Mouse (Mus musculus): Measurements from ENCODE around the gene Prkag2.

Prkag2 gene

DNA sequence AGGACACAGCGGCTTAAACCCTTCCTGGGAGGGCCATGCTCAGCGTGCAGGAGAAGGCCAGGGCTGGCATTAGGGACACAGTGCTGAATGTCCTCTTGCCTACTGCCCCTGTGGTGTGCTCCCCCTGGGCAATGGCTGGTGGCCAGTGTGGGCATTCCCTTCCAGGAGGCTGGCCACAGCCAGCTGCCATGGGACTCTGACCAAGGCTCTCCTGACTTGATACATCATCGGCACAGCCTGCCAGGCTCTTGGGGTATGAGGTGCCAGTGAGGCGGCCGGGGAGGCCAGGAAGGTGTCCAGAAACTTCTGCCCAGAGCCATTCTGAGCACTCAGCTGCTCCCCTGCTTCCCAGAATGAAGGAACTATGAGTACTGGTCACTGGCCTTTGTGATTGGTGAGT, 139.7 kb downstream of the Prkag2 start:
- no peak for DNase-seq

DNA sequence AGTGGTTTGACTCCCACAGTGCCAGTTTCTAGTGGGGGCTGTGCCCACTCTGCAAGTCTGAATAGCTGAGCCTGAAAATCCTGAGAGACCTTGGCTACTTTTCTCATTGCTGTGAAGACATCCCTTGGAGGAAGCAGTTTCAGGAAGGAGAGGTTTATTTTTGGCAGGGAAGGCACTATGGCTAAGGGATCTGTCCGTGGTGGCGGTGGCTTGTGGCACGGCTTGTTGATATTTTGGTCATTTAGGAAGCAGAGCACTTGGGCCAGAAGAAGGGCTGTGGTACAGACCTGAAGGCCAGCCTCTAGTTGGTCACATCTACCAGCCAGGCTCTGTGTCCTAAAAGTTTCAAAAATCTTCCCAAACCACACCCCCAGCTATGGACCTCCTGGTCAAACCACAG, 140.7 kb downstream of the Prkag2 start:
- no peak for DNase-seq

DNA sequence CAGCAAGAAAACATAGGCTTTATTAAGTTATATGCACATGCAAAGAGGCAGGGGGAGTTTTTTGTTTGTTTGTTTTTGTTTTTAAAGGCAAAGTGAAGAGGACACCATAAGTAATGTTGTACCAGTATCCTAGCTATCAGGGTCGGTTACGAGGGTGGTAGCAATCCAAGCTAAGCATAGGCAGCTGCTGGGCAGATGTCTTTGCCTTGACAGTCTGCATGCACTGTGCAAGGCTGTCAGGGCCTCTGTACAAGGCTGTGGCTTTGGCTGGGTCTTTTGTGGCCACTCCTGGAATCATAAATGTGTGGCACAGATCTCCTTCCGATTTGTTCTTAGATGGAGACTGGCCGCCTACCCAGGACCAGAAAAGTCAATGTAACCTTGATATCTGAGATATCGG, 141.8 kb downstream of the Prkag2 start:
- no peak for DNase-seq

DNA sequence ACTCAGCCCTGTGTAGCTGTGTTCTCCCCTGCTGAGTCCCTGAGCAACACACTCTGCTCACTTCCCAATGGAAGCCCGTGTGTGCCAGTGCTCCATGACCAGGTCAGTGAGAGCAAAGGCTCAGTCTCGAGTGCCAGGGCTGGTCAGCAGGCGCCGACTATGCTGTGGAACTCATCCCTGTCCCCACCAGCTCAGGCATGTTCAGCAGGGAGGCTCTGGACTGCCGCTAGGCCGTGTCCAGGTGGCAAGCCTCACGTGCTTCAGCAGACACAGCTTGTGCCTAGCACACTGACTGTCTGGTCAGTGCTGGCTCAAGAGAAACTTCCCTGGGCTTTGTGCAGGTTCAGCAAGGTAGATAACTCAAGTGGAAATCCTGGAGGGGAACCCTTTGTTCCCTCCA, 143.6 kb downstream of the Prkag2 start:
- no peak for DNase-seq

DNA sequence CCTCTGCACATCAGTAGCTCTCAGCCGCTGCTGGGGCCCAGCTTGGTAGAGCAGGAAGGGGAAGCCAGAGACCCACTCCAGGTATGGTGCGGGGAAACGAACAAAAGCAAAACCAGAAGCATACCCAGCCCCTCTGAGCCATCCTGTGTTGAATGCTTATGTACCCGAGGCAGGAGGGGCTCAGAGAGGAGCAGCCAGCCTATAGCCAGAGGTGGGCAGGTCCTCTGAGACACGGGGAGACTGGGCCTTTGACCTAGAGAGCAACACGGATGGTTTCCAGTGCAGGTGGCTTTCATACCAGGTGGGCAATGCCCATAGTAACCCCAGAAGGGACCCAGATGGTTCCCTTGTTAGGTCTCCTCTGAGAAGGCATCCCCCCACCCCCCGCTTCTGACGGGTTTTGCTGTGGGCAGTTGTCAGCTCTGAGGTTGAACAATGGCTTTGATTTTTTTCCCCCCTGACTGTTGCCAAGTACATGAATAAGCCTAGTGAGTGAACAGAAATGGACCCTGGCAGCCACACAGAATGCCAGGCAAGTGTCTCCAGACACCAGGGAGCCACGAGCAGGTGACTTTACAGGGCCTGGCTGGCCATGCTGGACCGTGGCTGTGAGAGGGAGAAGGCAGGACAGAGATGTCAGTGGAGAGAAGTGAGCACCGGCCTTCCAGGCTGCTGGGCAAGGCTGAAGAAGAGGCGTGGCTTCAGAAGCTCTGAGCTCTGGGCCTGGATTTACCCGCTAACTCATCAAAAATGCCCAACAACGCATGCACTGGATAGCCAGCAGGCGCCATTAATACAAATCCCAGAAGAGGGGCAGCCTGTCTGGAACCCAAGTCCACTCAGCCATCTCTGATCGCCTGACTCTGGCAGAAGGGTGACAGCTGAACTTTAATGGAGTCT, 147.3 kb downstream of the Prkag2 start:
- DNase-seq, result no peak

DNA sequence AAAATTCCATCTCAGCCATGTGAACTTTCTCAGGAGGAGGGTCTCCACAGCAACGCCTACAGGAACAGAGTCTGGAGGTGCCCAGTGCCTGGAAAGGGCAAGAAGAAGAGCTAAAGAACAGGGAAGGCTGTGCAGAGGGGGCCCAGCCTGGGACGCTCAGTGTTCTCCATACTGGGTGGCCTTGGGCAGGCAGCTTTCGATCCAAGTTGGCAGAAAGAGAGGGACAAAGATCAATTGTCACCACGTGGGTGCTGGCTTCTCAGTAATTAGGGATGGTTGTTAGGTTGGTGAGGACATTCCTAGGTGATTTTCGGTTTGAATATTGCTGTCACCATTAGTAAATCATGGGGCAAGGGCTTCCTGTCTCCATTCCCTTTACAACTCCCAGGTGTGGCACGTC, 148.2 kb downstream of the Prkag2 start:
- DNase-seq, result no peak

DNA sequence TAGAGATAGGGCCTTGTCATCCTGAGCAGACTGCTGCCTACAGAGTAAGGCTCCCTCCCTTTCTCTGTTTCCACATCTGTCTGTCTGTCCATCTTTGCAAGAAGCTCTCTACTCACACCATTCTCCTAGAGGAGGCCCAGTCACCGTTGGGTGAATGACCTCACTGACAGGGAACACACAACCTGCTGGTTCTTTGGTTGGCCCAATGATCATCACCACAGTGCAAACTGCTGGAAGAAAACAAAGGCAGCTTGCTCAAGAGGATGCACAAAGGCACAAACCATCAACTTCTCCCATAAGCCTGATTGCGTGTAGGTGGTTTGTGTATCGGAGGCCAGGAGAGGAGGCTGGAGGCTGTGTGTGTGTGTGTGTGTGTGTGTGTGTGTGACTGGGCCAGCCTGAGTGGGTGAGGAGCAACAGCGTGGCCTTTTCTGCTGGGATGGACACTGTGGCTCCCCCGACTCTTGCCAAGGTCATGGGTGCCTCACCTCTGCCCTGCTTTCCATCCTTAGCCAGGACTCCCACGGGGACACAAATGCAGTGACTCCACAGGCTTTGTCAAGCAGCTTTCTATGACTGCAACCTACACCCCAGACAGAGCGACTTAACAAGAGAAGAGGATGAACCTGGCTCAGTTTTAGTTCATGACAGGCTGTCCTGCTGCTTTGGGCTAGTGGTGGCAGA, 149.4 kb downstream of the Prkag2 start:
- DNase-seq, result no peak

DNA sequence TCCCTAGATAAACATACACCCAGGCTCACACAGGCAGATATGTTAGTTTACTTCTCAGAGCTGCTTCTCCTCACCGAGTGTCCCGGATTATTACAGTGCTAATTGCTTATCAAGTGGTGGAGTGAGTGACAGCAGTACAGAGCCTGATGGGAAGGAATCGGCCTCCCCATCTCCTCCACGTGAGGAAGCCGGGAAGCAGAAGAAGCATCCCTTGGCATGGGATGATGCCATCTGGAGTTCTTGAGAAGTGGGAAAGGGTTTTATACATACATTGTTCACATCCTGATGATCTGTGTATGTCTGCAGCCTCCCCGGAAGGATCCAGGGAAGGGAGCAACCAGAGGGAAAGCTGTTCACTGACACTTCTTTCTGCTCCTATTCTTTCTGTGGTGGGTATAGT, 150.4 kb downstream of the Prkag2 start:
- DNase-seq, result no peak

DNA sequence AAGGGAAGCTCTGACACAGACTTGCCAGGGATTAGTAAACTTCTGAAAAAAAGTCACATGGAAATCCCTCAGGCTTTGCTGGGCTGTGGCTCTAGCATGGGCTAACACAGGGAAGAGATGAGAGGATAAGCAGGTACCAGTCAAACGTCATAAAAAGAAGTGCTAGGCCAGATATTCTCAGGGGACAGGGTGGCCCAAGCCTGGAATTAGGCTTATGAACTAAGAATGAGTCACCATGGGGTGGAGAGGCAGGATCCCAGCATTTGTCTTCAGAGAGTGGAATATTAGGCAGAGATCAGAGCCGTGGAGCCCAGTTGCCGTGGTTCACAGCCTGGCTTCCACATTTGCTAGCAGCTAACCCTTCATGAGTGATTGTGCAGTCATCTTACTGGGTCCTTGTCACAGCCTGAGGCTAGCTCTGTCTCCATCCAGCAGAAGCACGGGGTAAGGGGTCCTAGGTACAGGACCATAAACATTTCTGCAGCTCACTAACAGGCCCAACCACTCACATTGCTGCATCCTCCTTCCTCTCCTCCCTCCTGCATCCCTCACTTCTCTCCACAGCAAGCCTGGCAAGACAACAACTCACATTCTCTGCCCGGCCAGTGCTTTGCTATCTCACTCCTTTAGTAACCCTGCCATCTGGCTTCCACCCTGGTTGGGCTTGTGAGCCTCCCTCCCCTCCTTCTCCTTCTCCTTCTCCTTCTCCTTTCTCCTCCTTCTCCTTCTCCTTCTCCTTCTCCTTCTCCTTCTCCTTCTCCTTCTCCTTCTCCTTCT, 162.2 kb downstream of the Prkag2 start:
- DNase-seq, result no peak

DNA sequence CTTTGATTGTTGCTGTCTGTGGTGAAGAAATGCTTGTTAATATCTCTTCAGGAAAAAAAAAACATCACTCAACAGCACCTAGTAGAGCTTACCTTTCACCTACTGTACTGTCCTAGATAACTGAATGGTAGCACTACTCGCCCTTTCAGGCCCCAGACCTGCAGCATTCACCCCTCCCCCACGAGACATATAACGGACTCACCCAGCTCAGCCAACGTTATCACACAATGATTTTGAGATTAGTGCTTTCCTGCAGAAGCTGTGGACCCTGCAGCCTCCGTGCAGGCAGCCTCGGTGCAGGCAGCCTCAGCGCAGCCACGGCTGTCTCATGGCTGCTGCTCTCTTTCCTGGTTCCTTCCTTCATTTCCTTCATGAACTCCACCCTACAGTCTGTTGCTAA, 164.0 kb downstream of the Prkag2 start:
- DNase-seq, result no peak

DNA sequence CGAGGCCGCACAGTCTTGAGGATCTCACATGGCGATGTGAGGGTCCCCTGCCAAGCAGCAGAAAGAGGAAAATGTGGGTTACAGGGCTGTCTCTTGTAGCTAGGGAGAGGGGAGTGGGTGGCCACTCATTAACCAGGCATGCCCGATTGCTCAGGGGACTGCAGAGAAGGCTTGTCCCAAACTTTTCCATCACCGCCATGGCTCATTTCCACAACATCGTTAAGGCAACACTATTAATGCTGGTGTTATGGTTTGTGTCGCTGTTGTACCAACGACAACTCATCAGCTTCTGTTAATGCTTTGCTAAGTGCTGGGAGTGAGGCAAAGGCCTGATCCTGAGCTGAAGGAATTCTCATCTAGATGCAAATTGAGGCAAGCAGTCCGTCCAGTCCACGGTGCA, 165.0 kb downstream of the Prkag2 start:
- no peak for DNase-seq

DNA sequence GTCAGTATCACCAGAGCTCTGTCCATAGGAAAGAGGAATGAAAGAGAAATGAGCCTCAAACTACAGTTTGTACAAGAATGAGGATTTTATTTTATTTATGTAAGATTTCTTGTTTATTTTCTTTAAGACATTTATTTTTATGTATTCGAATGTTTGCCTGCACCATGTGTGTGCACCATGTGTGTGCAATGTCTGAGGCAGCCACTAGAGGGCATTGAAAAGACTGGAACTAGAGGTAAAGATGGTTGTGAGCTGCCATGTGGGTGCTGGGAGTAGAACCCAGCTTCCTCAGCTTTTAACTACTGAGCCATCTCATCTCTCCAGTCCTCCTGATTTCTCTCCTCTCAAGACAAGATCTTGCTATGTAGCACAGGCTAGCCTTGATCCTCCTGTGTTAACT, 166.7 kb downstream of the Prkag2 start:
- no peak for DNase-seq

DNA sequence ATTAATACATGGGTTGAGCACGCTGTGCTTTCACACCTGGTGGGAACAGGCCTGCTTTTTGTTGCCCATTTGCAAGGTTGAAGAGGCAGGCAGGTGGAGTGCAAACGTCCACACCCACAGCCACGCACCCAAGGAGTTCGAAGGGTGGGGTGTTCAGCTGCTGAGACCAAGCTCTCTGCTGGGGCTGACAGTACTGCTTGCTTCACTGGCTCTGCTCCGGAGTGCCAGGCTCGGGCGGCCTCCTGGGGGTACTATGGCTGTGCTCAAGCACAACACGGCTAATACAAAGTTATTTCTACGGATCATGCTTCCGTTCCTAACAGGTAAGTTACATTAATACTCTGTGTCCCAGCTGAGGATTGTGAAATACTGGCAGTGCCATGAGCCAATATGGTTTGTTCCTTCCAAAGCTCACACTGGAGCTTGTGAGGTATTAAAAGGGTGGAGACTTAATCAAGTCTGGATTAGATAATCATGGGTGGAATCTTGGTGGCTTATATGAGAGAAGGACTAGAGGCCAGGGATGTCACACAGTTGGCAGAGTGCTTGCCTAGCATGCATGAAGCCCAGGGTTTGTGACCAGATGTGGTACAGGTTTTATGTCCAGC, 168.8 kb downstream of the Prkag2 start:
- no peak for DNase-seq

DNA sequence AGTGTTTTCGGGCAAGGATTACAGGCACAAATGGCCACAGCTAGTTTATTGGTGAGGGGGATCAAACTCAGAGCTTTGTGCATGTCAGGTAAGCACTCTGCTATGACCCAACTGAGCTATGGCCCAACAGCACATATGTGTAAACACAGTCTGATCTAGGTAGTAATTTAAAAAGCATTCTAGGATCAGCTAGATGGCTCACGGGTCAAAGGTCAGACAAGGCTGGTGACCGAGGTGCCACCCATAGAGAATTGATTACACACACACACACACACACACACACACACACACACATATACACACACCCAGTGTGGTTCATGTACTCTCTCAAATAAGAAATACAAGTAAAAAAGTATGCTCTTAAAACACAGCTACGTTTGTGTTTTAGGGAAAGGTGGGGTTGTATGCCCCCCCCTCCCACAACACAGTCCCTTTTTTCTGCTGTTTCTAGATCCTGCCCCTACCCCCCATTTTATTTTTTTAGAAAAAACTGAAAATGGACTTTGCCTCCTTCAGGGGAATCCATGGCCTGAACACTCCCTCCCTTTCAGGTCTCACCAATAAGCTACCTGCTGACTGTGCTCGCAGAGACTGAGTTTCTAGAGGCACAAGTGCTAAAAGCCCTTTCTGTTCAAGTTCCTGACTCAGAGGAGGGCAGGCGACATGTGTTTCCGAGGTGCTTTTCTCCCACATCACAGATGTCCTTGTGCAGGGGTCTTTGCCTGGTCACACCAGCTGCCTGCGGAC, 169.4 kb downstream of the Prkag2 start:
- no peak for DNase-seq

DNA sequence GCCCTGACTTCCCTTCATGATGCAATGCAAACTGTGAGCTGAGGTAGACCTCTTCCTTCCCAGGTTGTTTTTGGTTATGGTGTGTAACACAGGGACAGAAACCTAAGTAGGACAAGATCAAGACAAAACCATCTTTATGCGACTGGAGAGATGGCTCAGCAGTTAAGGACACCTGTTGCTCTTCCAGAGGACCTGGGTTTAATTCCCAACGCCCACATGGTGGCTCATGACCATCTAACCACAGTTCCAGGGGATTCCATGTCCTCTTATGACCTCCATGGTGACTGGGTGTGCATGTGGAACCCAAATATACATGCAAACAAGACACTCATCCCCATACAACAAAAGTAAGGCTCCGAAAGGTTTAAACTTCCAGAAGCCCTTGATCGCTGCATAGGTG, 171.6 kb downstream of the Prkag2 start:
- DNase-seq, result no peak

DNA sequence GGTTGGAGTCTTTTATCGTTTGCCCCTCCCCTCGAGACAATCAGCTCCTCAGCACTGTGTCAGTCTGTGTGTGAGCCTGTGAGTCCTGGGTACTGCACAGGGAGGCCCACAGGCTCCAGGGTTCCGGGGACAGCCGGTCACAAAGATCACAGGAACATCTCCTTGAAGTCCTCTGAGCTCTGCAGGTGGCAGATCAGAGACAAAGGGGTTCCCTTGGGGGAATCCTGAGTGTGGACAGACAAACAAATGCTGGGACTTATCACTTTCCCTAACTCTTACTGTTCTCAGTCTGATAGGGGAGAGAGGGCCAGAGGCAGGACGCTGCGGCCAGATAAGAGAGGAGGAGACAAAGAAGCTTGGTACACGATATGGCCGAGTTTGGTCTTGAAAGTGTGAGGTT, 172.7 kb downstream of the Prkag2 start:
- peak; percentile 11 for DNase-seq

DNA sequence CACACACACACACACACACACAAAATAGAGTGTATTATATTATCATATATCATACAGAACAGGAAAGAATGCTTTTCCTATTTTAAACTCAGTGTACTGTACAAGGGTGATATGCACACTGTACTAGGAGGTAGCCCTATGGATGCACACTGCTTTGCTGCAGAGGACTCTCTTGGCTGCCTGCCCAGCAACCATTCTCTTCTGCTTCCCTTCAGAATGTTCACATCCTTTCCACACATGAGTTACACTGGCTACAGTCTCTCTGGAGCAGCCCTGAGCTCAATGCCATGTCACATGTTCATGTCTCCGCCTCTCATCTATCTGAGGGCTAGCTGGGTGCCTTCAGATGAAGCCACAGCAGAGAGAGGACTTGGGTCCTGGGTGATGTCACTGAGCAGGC, 181.3 kb downstream of the Prkag2 start:
- DNase-seq, result no peak

DNA sequence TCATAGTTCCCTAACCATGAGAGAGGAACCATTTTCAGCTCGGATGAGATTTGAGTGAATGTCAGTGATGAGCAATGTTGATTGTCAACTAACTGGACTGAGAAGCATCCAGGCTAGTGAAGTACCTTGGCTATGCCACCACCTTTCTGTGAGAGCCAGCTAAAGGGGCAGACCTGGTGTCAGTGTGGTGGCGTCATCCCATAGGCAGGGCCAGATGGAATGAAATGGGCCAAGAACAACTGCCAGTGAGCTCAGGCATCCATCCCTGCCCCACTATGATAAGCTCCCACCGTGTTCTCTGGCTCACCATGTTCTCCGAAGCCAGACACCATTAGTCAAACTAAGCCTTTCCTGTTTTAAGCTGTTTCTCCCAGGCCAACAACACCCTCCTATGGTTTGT, 183.9 kb downstream of the Prkag2 start:
- DNase-seq, result no peak

DNA sequence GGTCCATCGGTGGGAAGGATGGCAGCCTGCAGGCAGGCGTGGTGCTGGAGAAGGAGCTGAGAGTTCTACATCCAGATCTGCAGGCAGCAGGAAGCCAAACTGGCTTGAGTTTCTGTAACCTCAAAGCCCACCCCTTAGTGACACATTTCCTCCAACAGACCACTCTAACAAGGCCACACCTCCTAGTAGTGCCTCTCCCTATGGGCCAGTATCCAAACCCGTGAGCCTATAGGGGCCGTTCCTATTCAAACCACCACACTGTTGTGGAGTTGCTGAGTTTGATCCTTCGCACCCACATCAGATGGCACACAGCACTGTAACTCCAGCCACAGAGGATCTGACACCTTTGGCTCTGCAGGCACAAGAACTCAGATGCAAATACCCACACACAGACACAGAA, 185.3 kb downstream of the Prkag2 start:
- no peak for DNase-seq

DNA sequence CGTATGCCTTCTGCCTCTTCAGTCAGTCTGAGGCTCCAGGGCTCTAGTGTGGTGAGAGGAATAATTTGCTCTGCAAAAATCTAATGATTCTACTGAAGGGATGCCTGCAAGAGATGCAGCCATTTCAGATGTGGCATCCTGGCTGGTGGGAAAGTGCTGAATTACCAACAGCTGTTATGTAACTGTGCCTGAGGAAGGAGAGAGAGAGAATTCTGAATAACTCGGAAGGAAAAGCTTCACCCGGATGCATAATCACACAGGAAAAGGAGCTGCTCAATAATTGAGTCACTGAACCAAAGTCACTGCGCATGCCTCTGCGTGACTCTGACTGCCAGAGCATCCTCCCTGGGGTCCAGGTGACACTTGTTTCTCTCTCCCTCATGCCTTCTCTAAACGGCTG, 186.8 kb downstream of the Prkag2 start:
- no peak for DNase-seq

DNA sequence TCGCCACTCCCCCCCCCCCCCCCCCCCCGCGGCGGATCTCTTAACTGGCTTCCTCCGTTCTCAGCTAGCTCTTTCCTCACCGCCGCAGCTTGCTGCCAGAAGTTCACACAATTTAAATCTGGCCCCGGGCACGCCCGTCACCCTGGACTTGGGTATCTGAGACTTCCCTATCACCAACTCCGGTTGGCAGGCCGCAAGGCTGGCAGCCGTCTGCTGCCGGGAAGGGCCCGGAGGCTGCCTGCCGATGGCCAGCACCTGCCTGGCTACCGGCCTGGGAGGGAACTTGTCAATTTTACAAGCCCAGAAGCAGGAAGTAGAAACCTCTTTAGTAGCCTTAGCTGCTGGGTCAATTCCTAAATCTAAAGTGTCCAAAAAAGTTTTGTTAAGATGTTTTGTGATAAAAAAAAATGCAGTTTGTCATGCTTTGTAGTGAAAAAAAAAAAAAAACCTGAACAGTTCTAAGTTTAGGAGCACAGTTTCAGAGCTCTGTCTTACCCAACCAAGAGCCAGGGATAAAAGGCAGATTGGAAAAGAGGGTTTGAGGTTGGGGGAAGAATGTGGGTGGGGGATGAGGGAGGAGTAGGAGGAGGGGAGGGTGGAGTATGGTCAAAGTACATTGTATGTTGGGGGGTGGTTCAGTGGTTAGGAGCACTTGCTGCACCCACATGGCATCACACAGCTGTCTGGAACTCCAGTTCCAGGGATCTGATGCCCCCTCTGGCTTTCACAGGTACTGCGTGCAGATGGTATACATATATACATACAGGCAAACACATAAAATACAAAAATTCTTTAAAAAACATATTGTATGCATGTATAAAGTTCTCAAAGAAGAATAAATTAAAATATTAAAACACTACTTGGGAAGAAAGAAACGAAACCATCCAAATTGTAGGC, 191.4 kb downstream of the Prkag2 start:
- DNase-seq, result peak; percentile 71
